Mouse (Mus musculus): Measurements from ENCODE around the gene Nasp. TPM values are rescaled to one million over a fixed set of nuclear protein-coding genes. Genes with fewer than 3 reads are reported as not detected.

Nasp gene
- polyA plus RNA-seq, 1 experiment from 2014 or later: 354 TPM

Other genes starting within 250 kb of the Nasp start
- 15.4 and 15.9 TPM in 2 replicates for gene Mast2, start 163.8 kb downstream of the Nasp start, polyA plus RNA-seq (2016; fragmentation: Nextera tagmentation; extraction: Ambion mirVana)
- gene Ipp, start 120.4 kb downstream of the Nasp start, polyA plus RNA-seq (2016; fragmentation: Nextera tagmentation; extraction: Ambion mirVana): 19.7 and 22.9 TPM in 2 replicates
- 25.0 and 27.7 TPM in 2 replicates for gene Tmem69, start 72.0 kb downstream of the Nasp start, polyA plus RNA-seq (2016; fragmentation: Nextera tagmentation; extraction: Ambion mirVana)
- 28.3 and 32.2 TPM in 2 replicates for gene Gpbp1l1, start 70.3 kb downstream of the Nasp start, polyA plus RNA-seq (2016; fragmentation: Nextera tagmentation; extraction: Ambion mirVana)
- 2.4 and 3.5 TPM in 2 replicates for gene Ccdc17, start 31.3 kb downstream of the Nasp start, polyA plus RNA-seq (2016; fragmentation: Nextera tagmentation; extraction: Ambion mirVana)
- gene Akr1a1, start 23.7 kb upstream of the Nasp start, polyA plus RNA-seq (2016; fragmentation: Nextera tagmentation; extraction: Ambion mirVana): 534 and 550 TPM in 2 replicates
- 1,457 and 1,472 TPM in 2 replicates for gene Prdx1, start 57.6 kb upstream of the Nasp start, polyA plus RNA-seq (2016; fragmentation: Nextera tagmentation; extraction: Ambion mirVana)
- 45.6 and 47.3 TPM in 2 replicates for gene Mmachc, start 80.5 kb upstream of the Nasp start, polyA plus RNA-seq (2016; fragmentation: Nextera tagmentation; extraction: Ambion mirVana)
- 31.5 and 37.0 TPM in 2 replicates for gene Ccdc163, start 80.6 kb upstream of the Nasp start, polyA plus RNA-seq (2016; fragmentation: Nextera tagmentation; extraction: Ambion mirVana)
- 9.0 and 9.4 TPM in 2 replicates for gene Tesk2, start 93.0 kb upstream of the Nasp start, polyA plus RNA-seq (2016; fragmentation: Nextera tagmentation; extraction: Ambion mirVana)
- gene Toe1, start 179.7 kb upstream of the Nasp start, polyA plus RNA-seq (2016; fragmentation: Nextera tagmentation; extraction: Ambion mirVana): 41.3 and 44.1 TPM in 2 replicates
- gene Mutyh, start 179.8 kb upstream of the Nasp start, polyA plus RNA-seq (2016; fragmentation: Nextera tagmentation; extraction: Ambion mirVana): 30.4 and 30.6 TPM in 2 replicates
- 1.5 and 2.2 TPM in 2 replicates for gene Hpdl, start 193.8 kb upstream of the Nasp start, polyA plus RNA-seq (2016; fragmentation: Nextera tagmentation; extraction: Ambion mirVana)
- 5.5 and 5.7 TPM in 2 replicates for gene Zswim5, start 249.4 kb upstream of the Nasp start, polyA plus RNA-seq (2016; fragmentation: Nextera tagmentation; extraction: Ambion mirVana)

Data from forebrain, embryonic 10.5 days (tissue).